Mouse (Mus musculus) spleen, postnatal 4 days (tissue): ENCODE measurements around the gene Plod3.
"Not testable (repeated sequence)": the region's sequence is repeated elsewhere in the genome, so short reads cannot be mapped to it uniquely, and the experiment has no call there.

ENCODE experiments used
- DNase-seq, 2 experiments: peaks; one replicate each; pipeline ENCODE4 v3.0.0; 2022; ENCODE audit warnings: low spot score in 2 of 2

Plod3 gene

GRCm38 (mm10) chr5:136986695-136987137, at the start of gene Plod3:
Gene Plod3, plus strand, starts transcription at chr5:136987019.
- DNase-seq, result peak; percentile 96 to 98

- no peak for DNase-seq
These were observed 49.2 kb upstream of the Plod3 start for GRCm38 (mm10) chr5:136937621-136938020.

DNA sequence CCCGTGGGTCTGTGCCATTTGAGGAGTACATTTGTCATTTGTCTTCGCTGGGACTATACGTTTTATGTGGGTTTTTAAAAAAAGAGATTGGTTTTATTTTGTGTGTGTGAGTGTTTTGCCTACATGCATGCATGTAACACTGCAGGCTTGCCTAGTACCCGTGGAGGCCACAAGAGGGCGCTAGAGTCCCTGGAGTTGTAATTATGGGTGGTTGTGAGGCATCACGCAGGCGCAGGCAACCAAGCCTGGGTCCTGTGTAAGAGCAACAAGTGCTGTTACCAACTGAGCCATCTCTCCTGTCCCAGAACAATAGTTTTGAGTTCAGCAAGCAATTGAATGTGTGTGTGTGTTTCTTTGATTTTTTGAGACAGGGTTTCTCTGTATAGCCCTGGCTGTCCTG, 47.5 kb upstream of the Plod3 start:
- peak in 1 of 2 experiments; percentile 74 for DNase-seq

DNA sequence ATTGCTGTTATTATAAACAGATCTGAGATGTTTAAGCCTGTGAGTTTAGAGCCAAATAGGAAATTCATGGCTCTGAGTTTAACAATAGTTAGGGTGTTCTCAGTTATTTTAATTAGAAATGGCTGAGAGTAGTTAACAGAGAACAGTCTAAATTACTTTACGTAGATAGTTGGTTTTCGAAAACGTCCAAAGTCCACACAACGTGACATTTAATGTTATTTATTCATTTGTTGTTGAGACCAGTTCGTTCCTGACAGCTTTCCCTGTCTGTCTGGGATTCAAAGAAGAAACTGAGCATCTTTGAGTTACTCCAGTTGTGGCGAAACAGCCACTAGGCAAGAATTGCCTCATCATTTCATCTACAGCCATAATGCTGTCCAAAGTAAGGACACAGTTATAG, 46.8 kb upstream of the Plod3 start:
- not testable (repeated sequence) for DNase-seq

DNA sequence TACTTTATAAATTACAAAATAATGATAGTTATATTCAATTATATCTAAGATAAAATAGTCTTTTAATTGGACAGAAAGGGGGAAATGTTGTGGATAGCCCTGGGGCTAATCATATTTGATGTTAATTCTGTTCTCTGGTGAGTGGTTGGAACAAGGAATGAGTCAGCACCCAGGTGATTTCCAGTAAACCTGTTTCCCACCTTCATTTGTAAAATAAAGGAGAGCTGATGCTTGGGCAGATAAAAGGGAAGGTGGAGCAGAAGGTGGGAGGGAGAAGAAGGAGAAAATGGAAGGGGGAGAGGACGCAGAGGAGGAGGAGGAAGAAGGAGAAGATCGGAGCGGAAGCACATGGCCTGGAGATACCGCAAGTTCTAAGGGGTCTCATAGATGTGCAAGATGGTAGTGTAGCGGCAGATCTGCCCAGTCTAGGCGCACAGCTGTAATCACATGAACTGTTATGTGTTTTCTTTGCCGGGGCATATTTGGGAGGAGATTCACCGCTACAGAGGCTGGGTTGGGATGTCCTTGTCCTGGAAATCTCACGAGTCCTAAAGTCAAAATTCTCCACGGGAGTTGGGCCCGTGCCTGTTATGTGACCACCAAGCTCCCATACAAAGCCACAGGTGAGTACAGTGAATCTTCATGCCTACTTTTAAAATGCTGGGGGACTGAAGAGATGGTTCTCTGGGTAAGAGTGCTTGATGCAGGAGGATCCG, 45.8 kb upstream of the Plod3 start:
- DNase-seq, result no peak

- DNase-seq, result no peak
These were observed 44.0 kb upstream of the Plod3 start for GRCm38 (mm10) chr5:136942781-136943180.

- DNase-seq, result no peak
These were observed 43.4 kb upstream of the Plod3 start for GRCm38 (mm10) chr5:136943382-136943781.

- no peak for DNase-seq
These were observed 41.7 kb upstream of the Plod3 start for GRCm38 (mm10) chr5:136945084-136945483.

DNA sequence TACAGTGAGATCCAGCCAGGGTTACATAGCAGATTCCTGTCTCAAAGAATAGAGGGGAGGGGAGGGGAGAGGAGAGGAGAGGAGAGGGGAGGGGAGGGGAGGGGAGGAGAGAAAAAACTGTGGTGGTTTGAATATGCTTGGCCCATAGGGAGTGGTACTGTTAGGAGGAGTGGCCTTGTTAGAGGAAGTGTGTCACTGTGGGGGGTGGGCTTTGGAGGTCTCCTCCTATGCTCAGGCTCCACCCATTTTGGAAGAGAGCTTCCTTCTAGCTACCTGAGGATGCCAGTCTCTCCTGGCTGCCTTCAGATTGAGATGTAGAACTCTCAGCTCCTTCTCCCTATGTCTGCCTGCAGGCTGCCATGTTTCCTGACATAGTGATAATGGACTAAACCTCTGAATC, 38.9 kb upstream of the Plod3 start:
- DNase-seq, result no peak

GRCm38 (mm10) chr5:136949551-136950336, 37.1 kb upstream of the Plod3 start:
- not testable (repeated sequence) for DNase-seq

DNA sequence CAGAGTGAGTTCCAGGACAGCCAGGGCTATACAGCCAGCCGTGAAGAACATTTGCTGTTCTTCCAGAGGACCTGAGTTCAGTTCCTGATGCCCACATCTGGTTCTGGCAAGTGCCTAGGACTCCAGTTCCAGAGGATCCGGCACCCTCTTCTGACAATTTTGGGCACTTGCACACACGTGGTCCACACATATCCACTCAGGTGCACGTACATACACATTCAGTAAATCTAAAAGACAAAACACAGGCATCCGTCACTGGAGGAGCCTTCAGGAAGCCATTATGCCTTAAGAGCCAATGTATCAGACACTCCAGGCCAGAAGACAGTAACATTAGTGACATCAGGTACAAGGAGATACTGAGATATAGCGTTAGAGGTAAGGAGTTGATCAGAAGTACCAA, 36.3 kb upstream of the Plod3 start:
- DNase-seq, result no peak

DNA sequence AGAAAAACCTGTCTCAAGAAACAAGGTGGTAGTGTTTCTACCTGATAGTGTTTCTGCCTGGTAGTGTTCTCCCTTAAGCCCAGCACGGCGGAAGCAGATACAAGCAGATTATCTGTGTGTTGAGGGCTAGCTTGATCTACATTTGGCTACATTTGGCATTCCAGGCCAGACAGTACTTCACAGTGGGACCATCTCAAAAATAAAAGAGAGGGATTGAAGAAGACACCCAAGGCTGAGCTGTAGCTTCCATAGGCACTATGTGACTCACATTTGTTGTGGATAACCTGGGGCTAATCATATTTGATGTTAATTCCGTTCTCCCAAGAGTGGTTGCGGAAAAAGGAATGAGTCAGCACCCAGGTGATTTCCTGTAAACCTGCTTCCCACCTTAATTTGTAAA, 34.7 kb upstream of the Plod3 start:
- DNase-seq, result no peak

DNA sequence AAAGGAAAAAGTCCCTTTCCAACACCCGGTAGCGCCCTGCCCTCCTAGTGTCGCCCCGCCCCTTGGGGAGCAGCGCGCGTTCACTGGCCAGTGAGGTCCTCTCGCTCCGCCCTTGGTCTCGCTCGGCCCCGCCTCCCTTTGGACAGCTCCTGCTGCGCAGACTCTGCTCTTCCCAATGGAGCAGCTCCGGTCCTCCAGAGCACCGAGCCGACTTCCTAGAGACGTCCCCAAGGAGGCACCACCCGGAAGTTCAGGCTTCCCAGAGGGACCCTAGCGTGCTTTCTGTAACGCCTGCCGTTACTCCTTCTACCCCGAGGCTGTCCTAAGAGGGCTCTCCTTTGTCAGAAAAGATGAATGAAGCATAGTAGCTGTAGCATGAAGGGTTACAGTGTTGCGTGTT, 33.8 kb upstream of the Plod3 start, which contains the start of gene Fis1:
Gene Fis1 (plus strand): TSS at position 261 of the 400 bp plus-strand sequence.
- peak; percentile 89 to 91 for DNase-seq

DNA sequence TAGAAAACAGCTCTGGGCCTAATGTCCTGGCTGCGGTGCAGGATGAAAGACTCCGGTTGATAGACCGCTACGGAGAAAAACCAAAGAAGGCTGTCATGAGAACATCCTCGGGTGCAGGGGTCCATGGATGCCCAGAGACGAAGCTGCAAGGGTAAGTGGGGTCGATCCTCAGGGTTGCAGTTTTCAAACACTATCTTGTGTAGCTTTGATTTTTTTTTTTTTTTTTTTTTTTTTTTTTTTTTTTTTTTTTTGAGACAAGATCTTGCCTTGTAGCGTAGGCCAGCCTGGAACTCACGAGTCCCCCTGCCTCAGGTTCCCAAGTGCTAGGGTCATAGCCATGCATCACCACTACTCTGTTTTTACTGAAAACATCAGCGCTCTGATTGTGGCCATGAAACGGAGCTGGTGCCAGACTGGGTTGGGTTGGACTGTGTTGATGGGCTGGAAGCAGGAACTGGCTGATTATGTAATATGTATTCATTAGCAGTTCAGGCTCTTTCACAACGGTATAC, 33.3 kb upstream of the Plod3 start:
- DNase-seq, result no peak

DNA sequence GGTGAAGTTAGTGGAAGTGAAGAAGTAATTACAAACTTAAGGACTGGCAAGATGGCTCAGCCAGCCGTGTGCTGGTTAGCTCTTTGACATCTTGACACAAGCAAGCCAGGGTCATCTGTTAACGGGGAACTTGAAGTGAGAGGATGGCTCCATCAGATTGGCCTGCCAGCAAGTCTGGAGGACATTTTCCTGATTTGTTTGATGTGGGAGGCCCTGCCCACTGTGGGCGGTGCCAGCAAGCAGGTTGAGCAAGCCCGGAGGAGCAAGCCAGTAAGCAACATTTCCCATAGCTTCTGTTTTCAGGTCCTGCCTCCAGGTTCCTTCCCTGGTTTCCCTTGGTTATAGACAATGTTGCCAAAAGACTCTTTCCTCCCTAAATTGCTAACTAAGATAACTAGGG, 31.2 kb upstream of the Plod3 start:
- no peak for DNase-seq

DNA sequence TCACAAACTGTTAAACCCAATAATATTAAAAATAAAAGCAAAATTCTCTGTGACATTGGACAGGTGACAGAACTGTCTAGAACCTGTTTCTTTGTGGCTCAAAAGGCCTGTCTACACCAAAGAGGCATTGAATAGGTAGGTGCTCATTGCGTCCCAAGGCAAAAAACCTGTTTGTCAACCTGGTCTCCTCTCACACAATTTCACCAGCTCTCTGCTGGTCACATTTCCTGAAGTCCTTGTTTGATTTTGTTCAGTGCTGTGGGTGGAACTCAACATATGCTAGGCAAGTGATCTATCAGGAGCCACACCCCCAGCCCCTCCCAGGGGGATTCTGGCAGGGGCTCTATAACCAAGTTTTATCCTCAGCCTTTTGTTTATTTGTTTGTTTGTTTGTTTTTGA, 29.6 kb upstream of the Plod3 start:
- no peak for DNase-seq

DNA sequence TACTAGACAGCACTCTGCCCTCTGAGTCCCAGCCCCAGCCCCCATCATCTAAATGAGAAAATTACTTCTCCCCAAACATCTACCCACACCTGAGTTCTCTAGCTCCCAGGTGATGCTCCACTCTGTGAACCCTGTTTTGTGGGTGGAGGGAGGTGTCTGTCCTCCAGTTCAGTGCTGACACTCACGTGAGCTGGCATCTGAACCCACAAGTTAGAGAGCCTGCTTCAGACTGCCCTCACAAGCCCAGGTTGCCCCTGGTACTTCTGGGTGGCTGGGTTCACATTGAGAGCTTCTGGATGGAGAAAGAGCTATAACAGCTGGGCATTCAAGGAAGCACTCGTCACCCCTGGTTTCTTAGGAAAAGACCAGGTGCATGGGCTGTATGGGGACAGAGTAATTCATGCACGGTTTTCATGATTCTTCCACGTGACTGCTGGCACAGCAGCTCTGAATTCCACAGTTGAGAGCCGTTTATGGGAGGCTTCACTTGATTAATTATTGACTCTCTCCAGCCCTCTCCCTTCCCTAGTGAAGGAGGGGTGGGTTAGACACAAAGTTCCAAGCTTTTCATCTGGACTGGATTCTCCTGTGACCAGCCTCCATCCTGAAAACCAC, 27.7 kb upstream of the Plod3 start:
- DNase-seq, result no peak

- no peak for DNase-seq
These were observed 26.8 kb upstream of the Plod3 start for GRCm38 (mm10) chr5:136960053-136960452.

DNA sequence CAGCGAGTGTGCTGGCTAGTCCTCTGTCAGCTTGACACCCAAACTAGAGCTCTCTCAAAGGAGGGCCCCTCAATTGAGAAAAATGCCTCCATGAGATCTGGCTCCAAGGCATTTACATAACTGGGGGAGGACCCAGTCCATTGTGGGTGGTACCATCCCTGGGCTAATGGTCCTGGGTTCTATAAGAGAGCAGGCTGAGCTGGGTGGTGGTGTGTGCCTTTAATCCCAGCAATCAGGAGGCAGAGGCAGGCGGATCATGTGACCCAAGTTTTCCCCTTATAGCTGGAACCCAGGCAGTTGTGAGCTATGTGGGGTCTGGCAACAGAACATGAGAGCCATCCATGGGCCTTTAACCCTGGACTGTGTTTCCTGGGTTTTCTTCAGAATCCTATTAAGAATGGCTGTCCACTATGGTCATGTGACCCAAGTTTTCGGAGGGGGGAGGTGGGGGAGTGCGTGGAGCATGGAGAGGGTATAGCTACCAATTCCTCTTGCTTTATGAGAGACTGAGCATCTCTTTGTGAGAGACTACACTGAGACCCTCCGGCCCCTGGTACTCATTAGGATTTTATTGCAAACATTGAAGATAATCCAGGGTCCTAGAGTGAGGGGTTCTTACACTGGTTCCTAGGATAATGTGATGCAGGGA, 25.4 kb upstream of the Plod3 start:
- DNase-seq, result no peak

DNA sequence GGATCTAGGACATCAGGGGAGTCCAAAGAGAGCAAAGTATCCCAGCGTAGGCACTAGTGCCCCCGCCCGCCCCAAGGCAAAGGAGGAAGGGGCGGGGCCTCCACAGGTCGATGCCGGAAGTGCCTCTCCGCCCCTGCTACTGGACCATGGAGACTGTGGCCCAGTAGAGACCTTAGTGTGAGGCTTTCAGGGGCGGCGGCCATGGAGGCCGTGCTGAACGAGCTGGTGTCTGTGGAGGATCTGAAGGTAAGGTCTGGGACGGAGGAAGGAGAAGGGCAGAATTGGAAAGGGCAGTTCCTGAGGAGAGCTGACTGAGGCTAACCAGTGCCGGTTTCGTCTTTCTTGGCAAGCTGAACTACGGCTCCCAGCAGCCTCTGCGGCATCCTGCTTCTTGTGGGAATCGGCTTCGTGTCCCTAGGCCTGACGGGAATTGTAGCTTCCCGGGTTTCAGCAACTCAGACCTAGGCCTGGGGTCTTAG, 24.8 kb upstream of the Plod3 start:
- DNase-seq, result peak; percentile 88 to 93

DNA sequence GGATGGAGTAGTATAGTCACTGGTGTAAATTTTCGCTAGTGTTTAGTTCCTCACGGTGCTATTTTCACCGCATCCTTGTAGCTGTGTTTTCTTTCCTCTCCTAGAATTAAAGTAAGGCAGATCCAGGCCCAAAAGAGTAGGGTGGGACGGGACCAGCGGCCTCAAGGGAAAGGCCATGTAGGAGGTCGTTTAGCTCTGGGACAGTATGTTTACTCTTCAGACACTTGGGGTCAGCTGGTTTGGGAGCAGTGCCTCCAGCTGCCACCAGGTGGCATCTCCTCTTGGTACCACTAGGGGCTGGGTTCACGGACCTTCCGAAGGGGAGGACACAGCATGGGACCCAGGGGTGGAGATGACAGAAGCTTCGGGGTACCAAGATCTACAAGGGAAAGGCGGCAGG, 24.3 kb upstream of the Plod3 start:
- peak; percentile 86 to 95 for DNase-seq
